ENCODE assay signal across 19 mouse cellular contexts in genomic region chr1:134484623-134485022, GRCm38 (mm10). TPM values are rescaled to one million over a fixed set of nuclear protein-coding genes. Genes with fewer than 3 reads are reported as not detected.
DNase-seq lines count a peak whose midpoint lies in the region; ATAC-seq and TF ChIP-seq lines count a peak whose summit lies in the region.
"Had no signal": no experiment of that assay in that cellular context is flagged by ENCODE, and none has a peak within 500 bp of the region (broad histone marks: within the 10 kb centered on the region; RNA-seq: fewer than 3 reads in every experiment).

No protein-coding gene starts in this region.

- H3K4me2 ChIP-seq in liver, embryonic 11.5 days: no peak overlapping the region
- 0 out of 2 replicates have a peak overlapping the region, but pooled peaks have one; percentile 3 for H3K4me2 ChIP-seq in liver, embryonic 15.5 days
- H3K4me2 ChIP-seq: forebrain, embryonic 13.5 days; heart, embryonic 13.5 days; hindbrain, embryonic 15.5 days had no signal

- no peak for TF ChIP-seq POLR2A in kidney, adult 2 months (IDR thresholded peaks at IDR 0.05; ENCODE audit: low read depth, low read length)

- H3K9ac ChIP-seq in liver, embryonic 11.5 days (ENCODE audit: low read depth, low read length): no peak overlapping the region
- H3K9ac ChIP-seq in liver, embryonic 15.5 days: no peak overlapping the region
- H3K9ac ChIP-seq: forebrain, embryonic 13.5 days; forebrain, postnatal 0 days; heart, embryonic 13.5 days; hindbrain, embryonic 15.5 days had no signal

- peak; percentile 57 for ATAC-seq in erythroblast, adult 5-6 weeks (replicated peaks; ENCODE audit: low FRiP score, poor library complexity, severe bottlenecking)
- peak; percentile 89 for ATAC-seq in liver, embryonic 11.5 days (replicated peaks; ENCODE audit: low FRiP score)
- ATAC-seq in liver, embryonic 15.5 days (ENCODE audit: insufficient read depth): peak; percentile 86
- peak; percentile 85 for ATAC-seq in megakaryocyte progenitor cell, adult 5-6 weeks (replicated peaks; ENCODE audit: poor library complexity)
- ATAC-seq in inflammation-experienced regulatory T-cells, adult 6 months: no peak
- ATAC-seq: forebrain, embryonic 13.5 days; forebrain, postnatal 0 days had no signal

- no peak overlapping the region for H3K27ac ChIP-seq in liver, embryonic 11.5 days (ENCODE audit: low read depth, low read length)
- H3K27ac ChIP-seq in liver, embryonic 15.5 days (replicated peaks): peak overlapping the region; percentile 48; the same call in 1 of the 2 replicates
- no peak overlapping the region for H3K27ac ChIP-seq in kidney, adult 2 months (ENCODE audit: insufficient read depth, low read depth, low read length)
- H3K27ac ChIP-seq: embryonic facial prominence, embryonic 10.5 days; forebrain, embryonic 13.5 days; heart, embryonic 13.5 days; hindbrain, embryonic 15.5 days had no signal

- H3K27me3 ChIP-seq in liver, embryonic 11.5 days (replicated peaks; ENCODE audit: control insufficient read depth, insufficient read depth, low read length): no peaks in the 10 kb centered on the region
- no peaks in the 10 kb centered on the region for H3K27me3 ChIP-seq in liver, embryonic 15.5 days
- H3K27me3 ChIP-seq in kidney, adult 2 months (replicated peaks; ENCODE audit: control insufficient read depth, insufficient read depth, low read length): no peaks in the 10 kb centered on the region
- H3K27me3 ChIP-seq: forebrain, embryonic 13.5 days; heart, embryonic 13.5 days; hindbrain, embryonic 15.5 days had no signal

- H3K36me3 ChIP-seq in liver, embryonic 11.5 days (ENCODE audit: control insufficient read depth, insufficient read depth, low read length): peaks cover 28% of the 10 kb centered on the region
- H3K36me3 ChIP-seq in liver, embryonic 15.5 days (replicated peaks): peaks cover 94% of the 10 kb centered on the region
- H3K36me3 ChIP-seq in kidney, adult 2 months (ENCODE audit: control insufficient read depth, insufficient read depth, low read length): no peaks in the 10 kb centered on the region; the same call in none of the 2 replicates

- DNase-seq in liver, embryonic 11.5 days (ENCODE audit: low spot score): no peak
- no peak for DNase-seq in kidney, adult 2 months
- no peak for DNase-seq in adrenal gland, postnatal 10 days
- no peak for DNase-seq in layer of hippocampus, postnatal 25 days (ENCODE audit: extremely low spot score in 1 of 2, low spot score in 1 of 2)
- DNase-seq: adrenal gland, adult 2 months; cerebellum, adult 18-20 months; cerebellum, adult 9-11 months; forebrain, postnatal 0 days; gastrocnemius, postnatal 14 days; heart, postnatal 36 days had no signal

- 60% methylated on average over 2 of the region's 2 CpGs for WGBS in liver, embryonic 11.5 days
- 25% methylated on average over 2 of the region's 2 CpGs for WGBS in liver, embryonic 15.5 days (ENCODE audit: insufficient replicate concordance)
- 96% methylated on average over 2 of the region's 2 CpGs for WGBS in kidney, adult 2 months

- H3K4me3 ChIP-seq in liver, embryonic 11.5 days (ENCODE audit: low read depth, low read length): no peak overlapping the region
- no peak overlapping the region for H3K4me3 ChIP-seq in liver, embryonic 15.5 days (replicated peaks)
- H3K4me3 ChIP-seq in kidney, adult 2 months (ENCODE audit: insufficient read depth, low read depth, low read length): no peak overlapping the region
- H3K4me3 ChIP-seq: embryonic facial prominence, embryonic 10.5 days; erythroblast, embryonic 14.5 days; forebrain, embryonic 13.5 days; heart, embryonic 13.5 days; hindbrain, embryonic 15.5 days had no signal

- H3K4me1 ChIP-seq in liver, embryonic 11.5 days (replicated peaks; ENCODE audit: control insufficient read depth, insufficient read depth, low read length): no peaks in the 10 kb centered on the region
- peaks cover 15% of the 10 kb centered on the region for H3K4me1 ChIP-seq in liver, embryonic 15.5 days (replicated peaks)
- no peaks in the 10 kb centered on the region for H3K4me1 ChIP-seq in kidney, adult 2 months (ENCODE audit: control insufficient read depth, insufficient read depth, low read length)
- H3K4me1 ChIP-seq: embryonic facial prominence, embryonic 10.5 days; forebrain, embryonic 13.5 days; heart, embryonic 13.5 days; hindbrain, embryonic 15.5 days had no signal

- no peak for TF ChIP-seq CTCF in kidney, adult 2 months (conservative IDR thresholded peaks at IDR 0.05; ENCODE audit: insufficient read depth, insufficient read length, low read depth, low read length)

- H3K9me3 ChIP-seq in liver, embryonic 11.5 days (ENCODE audit: control insufficient read depth, low read length): no peaks in the 10 kb centered on the region
- no peaks in the 10 kb centered on the region for H3K9me3 ChIP-seq in liver, embryonic 15.5 days (replicated peaks)
- H3K9me3 ChIP-seq: embryonic facial prominence, embryonic 10.5 days; forebrain, embryonic 13.5 days; heart, embryonic 13.5 days; hindbrain, embryonic 15.5 days had no signal

RNA-seq across cellular contexts. Expression of gene Rabif, which starts 9.8 kb away (rescaled TPM):
- total RNA-seq in erythroblast, adult 5-6 weeks (2015; ENCODE audit: low replicate concordance): 5.6 and 9.2 TPM in 2 replicates
- 7.2 and 8.2 TPM in 2 replicates for total RNA-seq in erythroblast, adult 5-6 weeks (2017; ENCODE audit: low replicate concordance)
- 35.3 and 37.6 TPM in 2 replicates for polyA plus RNA-seq in liver, embryonic 11.5 days (2014; fragmentation: Nextera tagmentation; extraction: Ambion mirVana)
- 15.8 and 16.5 TPM in 2 replicates for polyA plus RNA-seq in liver, embryonic 15.5 days (2015; fragmentation: Nextera tagmentation; extraction: Ambion mirVana)
- 20.0 and 25.6 TPM in 2 replicates for total RNA-seq in megakaryocyte progenitor cell, adult 5-6 weeks (2015)
- total RNA-seq in megakaryocyte progenitor cell, adult 5-6 weeks (2017): 15.4 and 15.5 TPM in 2 replicates
- polyA plus RNA-seq in inflammation-experienced regulatory T-cells, adult 6 months (2017; shearing (Covaris generic)): 10 to 100 TPM; 40.2 to 42.7 (median 41.7) TPM
- polyA plus RNA-seq in kidney, adult 2 months (2012; rRNA removed): 16.1 and 17.9 TPM in 2 replicates
- 10 to 100 TPM; 22.6 to 26.6 TPM for total RNA-seq in adrenal gland, postnatal 10 days (2021)
- total RNA-seq in layer of hippocampus, postnatal 25 days (2021): 10 to 100 TPM; 23.6 to 28.2 TPM

RNA-seq across cellular contexts. Expression of gene Klhl12, which starts 29.3 kb away (rescaled TPM):
- total RNA-seq in erythroblast, adult 5-6 weeks (2015; ENCODE audit: low replicate concordance): 226 and 242 TPM in 2 replicates
- 369 and 410 TPM in 2 replicates for total RNA-seq in erythroblast, adult 5-6 weeks (2017; ENCODE audit: low replicate concordance)
- polyA plus RNA-seq in liver, embryonic 11.5 days (2014; fragmentation: Nextera tagmentation; extraction: Ambion mirVana): 44.5 and 46.0 TPM in 2 replicates
- polyA plus RNA-seq in liver, embryonic 15.5 days (2015; fragmentation: Nextera tagmentation; extraction: Ambion mirVana): 35.3 and 39.2 TPM in 2 replicates
- 12.3 and 14.2 TPM in 2 replicates for total RNA-seq in megakaryocyte progenitor cell, adult 5-6 weeks (2015)
- 11.7 and 21.7 TPM in 2 replicates for total RNA-seq in megakaryocyte progenitor cell, adult 5-6 weeks (2017)
- 10 to 100 TPM in 2 of 3 experiments, 1 to 10 TPM in 1; 8.7 to 15.5 (median 12.7) TPM for polyA plus RNA-seq in inflammation-experienced regulatory T-cells, adult 6 months (2017; shearing (Covaris generic))
- 8.1 and 9.6 TPM in 2 replicates for polyA plus RNA-seq in kidney, adult 2 months (2012; rRNA removed)
- 10 to 100 TPM; 16.4 to 22.3 TPM for total RNA-seq in adrenal gland, postnatal 10 days (2021)
- total RNA-seq in layer of hippocampus, postnatal 25 days (2021): 10 to 100 TPM; 40.2 to 43.8 TPM

Comparison
In these comparisons a context has a peak if more than half of its experiments do, and no peak if none do; other contexts are left out.
1. RNA of gene Klhl12, which starts 29.3 kb away (total RNA-seq): 226 to 410 TPM in erythroblast, adult 5-6 weeks; 40.2 to 43.8 TPM in layer of hippocampus, postnatal 25 days, 16.4 to 22.3 TPM in adrenal gland, postnatal 10 days and 11.7 to 21.7 TPM in megakaryocyte progenitor cell, adult 5-6 weeks; every median in the first group is over 4 times any median in the second.